Comparison of ENCODE assay signal across 8 mouse cellular contexts in genomic region chr10:61475594-61476439, GRCm38 (mm10). TPM values are rescaled to one million over a fixed set of nuclear protein-coding genes. Genes with fewer than 3 reads are reported as not detected.
DNase-seq lines count a peak whose midpoint lies in the region; ATAC-seq and TF ChIP-seq lines count a peak whose summit lies in the region.

TSS of gene Lrrc20 (plus strand) at chr10:61475801.

- TF ChIP-seq EP300 in MEL (IDR thresholded peaks at IDR 0.05; ENCODE audit: low read depth in 1 of 2, low read length in 2 of 2) = no peak

- peak; percentile 98 for DNase-seq in MEL (ENCODE audit: low read depth, low spot score)
- peak; percentile 93 to 97 for DNase-seq in cerebellum, adult 2 months
- peak; percentile 97 for DNase-seq in forebrain, postnatal 0 days
- DNase-seq in heart, postnatal 4 days = peak; percentile 93
- DNase-seq in layer of hippocampus, adult 8-10 months (ENCODE audit: low spot score in 2 of 2) = peak; percentile 91 to 93
- peak; percentile 89 for DNase-seq in ovary, adult 18-20 months (ENCODE audit: low spot score)
- peak; percentile 95 for DNase-seq in thymus, postnatal 0 days (ENCODE audit: low spot score)

- peak within 1 kb of the TSS; percentile 90 for H3K4me2 ChIP-seq in forebrain, postnatal 0 days (ENCODE audit: low read depth)
- peak within 1 kb of the TSS; percentile 95 for H3K4me2 ChIP-seq in lung, embryonic 15.5 days

- H3K9ac ChIP-seq in MEL (ENCODE audit: control insufficient read depth, low read depth, low read length, poor library complexity, severe bottlenecking) = peak within 1 kb of the TSS; percentile 87
- H3K9ac ChIP-seq in forebrain, postnatal 0 days = peak within 1 kb of the TSS; percentile 69
- peak within 1 kb of the TSS; percentile 54 for H3K9ac ChIP-seq in lung, embryonic 15.5 days

- under 1% methylated on average over 70 of the region's 70 CpGs for WGBS in cerebellum, adult 2 months
- WGBS in forebrain, postnatal 0 days = 1% methylated on average over 70 of the region's 70 CpGs
- under 1% methylated on average over 70 of the region's 70 CpGs for WGBS in lung, embryonic 15.5 days

- H3K27ac ChIP-seq in MEL (ENCODE audit: control insufficient read depth, low read depth, low read length) = peak within 1 kb of the TSS; percentile 82
- H3K27ac ChIP-seq in cerebellum, adult 2 months (ENCODE audit: insufficient read depth, low read length) = 0 out of 2 replicates have a peak within 1 kb of the TSS, but pooled peaks have one; percentile 8
- peak within 1 kb of the TSS; percentile 71; the same call in 1 of the 2 replicates for H3K27ac ChIP-seq in forebrain, postnatal 0 days (ENCODE audit: low read depth, low read length)
- H3K27ac ChIP-seq in lung, embryonic 15.5 days = peak within 1 kb of the TSS; percentile 48

- H3K36me3 ChIP-seq in MEL (ENCODE audit: control insufficient read depth in 1 of 2, insufficient read depth in 2 of 2, low read length in 2 of 2) = peaks cover 0 to 7% of the 10 kb centered on the region in 2 experiments; a peak in 2 of 4 replicates
- H3K36me3 ChIP-seq in forebrain, postnatal 0 days (ENCODE audit: insufficient read depth) = no peaks in the 10 kb centered on the region
- H3K36me3 ChIP-seq in lung, embryonic 15.5 days = no peaks in the 10 kb centered on the region

- ATAC-seq in forebrain, postnatal 0 days = peak; percentile 100
- peak; percentile 99 for ATAC-seq in lung, embryonic 15.5 days (ENCODE audit: borderline replicate concordance, extremely low read depth, low FRiP score, low TSS enrichment)

- no peak for TF ChIP-seq RAD21 in MEL (IDR thresholded peaks at IDR 0.05; ENCODE audit: low read depth, low read length)

- TF ChIP-seq CTCF in MEL (IDR thresholded peaks at IDR 0.05 in 2 of 3, conservative IDR thresholded peaks at IDR 0.05 in 1 of 3; ENCODE audit: control insufficient read depth in 1 of 3, insufficient read depth in 1 of 3, low read depth in 2 of 3, low read length in 3 of 3, poor library complexity in 1 of 3, severe bottlenecking in 1 of 3) = no peak
- TF ChIP-seq CTCF in cerebellum, adult 2 months (IDR thresholded peaks at IDR 0.05; ENCODE audit: borderline replicate concordance, insufficient read depth, low read depth, low read length) = no peak
- TF ChIP-seq CTCF in forebrain, postnatal 0 days (IDR thresholded peaks at IDR 0.05; ENCODE audit: low read depth) = peak; percentile 37

- TF ChIP-seq POLR2A in MEL (IDR thresholded peaks at IDR 0.05; ENCODE audit: control insufficient read depth in 1 of 2, insufficient read depth in 1 of 2, low read depth in 1 of 2, low read length in 2 of 2, poor library complexity in 1 of 2) = peak; percentile 87 to 96
- TF ChIP-seq POLR2A in cerebellum, adult 2 months (IDR thresholded peaks at IDR 0.05; ENCODE audit: borderline replicate concordance, insufficient read depth, low read length) = peak; percentile 60

- H3K79me2 ChIP-seq in MEL (ENCODE audit: control insufficient read depth, insufficient read depth, low read length, poor library complexity) = peaks cover 7% of the 10 kb centered on the region

- H3K9me3 ChIP-seq in MEL (replicated peaks; ENCODE audit: insufficient read depth, low read length) = no peaks in the 10 kb centered on the region
- no peaks in the 10 kb centered on the region for H3K9me3 ChIP-seq in forebrain, postnatal 0 days (ENCODE audit: low read length)
- H3K9me3 ChIP-seq in lung, embryonic 15.5 days = no peaks in the 10 kb centered on the region

- H3K27me3 ChIP-seq in MEL (ENCODE audit: control insufficient read depth in 1 of 2, insufficient read depth in 2 of 2, low read length in 2 of 2) = no peaks in the 10 kb centered on the region
- H3K27me3 ChIP-seq in cerebellum, adult 2 months (ENCODE audit: control insufficient read depth, insufficient read depth, low read length) = no peaks in the 10 kb centered on the region
- H3K27me3 ChIP-seq in forebrain, postnatal 0 days (ENCODE audit: insufficient read depth, low read length) = no peaks in the 10 kb centered on the region
- no peaks in the 10 kb centered on the region for H3K27me3 ChIP-seq in lung, embryonic 15.5 days

- peak within 1 kb of the TSS; percentile 76 to 94 for H3K4me3 ChIP-seq in MEL (ENCODE audit: control insufficient read depth in 1 of 2, insufficient read depth in 1 of 2, low read depth in 2 of 2, low read length in 2 of 2)
- peak within 1 kb of the TSS; percentile 82 for H3K4me3 ChIP-seq in cerebellum, adult 2 months (replicated peaks; ENCODE audit: insufficient read depth, low read depth, low read length)
- H3K4me3 ChIP-seq in forebrain, postnatal 0 days (ENCODE audit: low read depth, low read length) = peak within 1 kb of the TSS; percentile 92
- peak within 1 kb of the TSS; percentile 72 for H3K4me3 ChIP-seq in lung, embryonic 15.5 days

- H3K4me1 ChIP-seq in MEL (ENCODE audit: control insufficient read depth in 1 of 2, insufficient read depth in 2 of 2, low read length in 2 of 2) = peaks cover 0 to 8% of the 10 kb centered on the region in 2 experiments; a peak in 2 of 4 replicates
- H3K4me1 ChIP-seq in cerebellum, adult 2 months (ENCODE audit: control insufficient read depth, insufficient read depth, low read length) = no peaks in the 10 kb centered on the region; the same call in 1 of the 2 replicates
- no peaks in the 10 kb centered on the region for H3K4me1 ChIP-seq in forebrain, postnatal 0 days (ENCODE audit: insufficient read depth)
- peaks cover 14% of the 10 kb centered on the region for H3K4me1 ChIP-seq in lung, embryonic 15.5 days

TF ChIP-seq in MEL, 35 proteins besides CTCF, POLR2A, EP300 and RAD21:
- TF ChIP-seq ELF1 (IDR thresholded peaks at IDR 0.05; ENCODE audit: low read depth, low read length) (0 out of 2 replicates have a peak, but pooled peaks have one; percentile 16), POLR2AphosphoS2 (IDR thresholded peaks at IDR 0.05; ENCODE audit: low read length) (peak; percentile 82), TCF12 (IDR thresholded peaks at IDR 0.05; ENCODE audit: low read depth, low read length) (0 out of 2 replicates have a peak, but pooled peaks have one; percentile 11), ETS1 (IDR thresholded peaks at IDR 0.05; ENCODE audit: low read depth, low read length) (no peak), NELFE (IDR thresholded peaks at IDR 0.05; ENCODE audit: low read depth, low read length) (peak; percentile 91), USF1 (IDR thresholded peaks at IDR 0.05; ENCODE audit: low read depth, low read length) (no peak), MAZ (IDR thresholded peaks at IDR 0.05; ENCODE audit: low read depth, low read length) (peak; percentile 37; the same call in 1 of the 2 replicates), ZMIZ1 (IDR thresholded peaks at IDR 0.05; ENCODE audit: low read depth, low read length) (0 out of 2 replicates have a peak, but pooled peaks have one; percentile 65), MXI1 (IDR thresholded peaks at IDR 0.05; ENCODE audit: low read depth, low read length) (peak; percentile 50; the same call in 1 of the 2 replicates), TBP (IDR thresholded peaks at IDR 0.05; ENCODE audit: low read depth, low read length) (0 out of 2 replicates have a peak, but pooled peaks have one; percentile 32), NRF1 (IDR thresholded peaks at IDR 0.05; ENCODE audit: insufficient read depth, low read depth, low read length, poor library complexity, severe bottlenecking) (peak; percentile 71), SIN3A (IDR thresholded peaks at IDR 0.05; ENCODE audit: low read length) (peak; percentile 52), MYB (IDR thresholded peaks at IDR 0.05; ENCODE audit: low read depth, low read length) (no peak)

RNA-seq across cellular contexts. Expression of gene Lrrc20, which starts in this region (rescaled TPM):
- total RNA-seq in MEL (2012; rRNA removed) = 7.3 and 7.6 TPM in 2 replicates
- 10 to 100 TPM in 1 of 2 experiments, not detected in 1; 14.7 TPM for polyA plus RNA-seq in MEL (2012; ENCODE audit: insufficient read depth in 1 of 2, insufficient read length in 2 of 2, low read depth in 1 of 2, low replicate concordance in 2 of 2, missing spikeins in 1 of 2)
- 20.8 and 20.9 TPM in 2 replicates for polyA plus RNA-seq in cerebellum, adult 2 months (2012; rRNA removed)
- total RNA-seq in forebrain, postnatal 0 days (2014; rRNA removed) = 16.8 and 19.5 TPM in 2 replicates
- polyA plus RNA-seq in forebrain, postnatal 0 days (2015; fragmentation: Nextera tagmentation; extraction: Ambion mirVana) = 15.9 and 16.0 TPM in 2 replicates
- 10 to 100 TPM; 16.4 to 17.1 TPM for total RNA-seq in heart, postnatal 4 days (2021)
- 10 to 100 TPM; 17.9 to 23.7 (median 22.3) TPM for total RNA-seq in layer of hippocampus, adult 8-10 months (2022)
- polyA plus RNA-seq in lung, embryonic 15.5 days (2015; fragmentation: Nextera tagmentation; extraction: Ambion mirVana) = 7.9 and 8.2 TPM in 2 replicates
- 3.5 and 4.5 TPM in 2 replicates for polyA plus RNA-seq in thymus, postnatal 0 days (2015; fragmentation: Nextera tagmentation; extraction: Ambion mirVana)

Comparison
In these comparisons a context has a peak if more than half of its experiments do, and no peak if none do; other contexts are left out.
1. Peak in every context shown above with its lines: DNase-seq, ATAC-seq, H3K4me3 ChIP-seq and H3K27ac ChIP-seq.
2. H3K27ac ChIP-seq: peak in every context shown above with its lines; median percentile 82 in MEL; 71 in forebrain, postnatal 0 days; 48 in lung, embryonic 15.5 days; 8 in cerebellum, adult 2 months.